Mouse (Mus musculus) 3T3-L1 (cell line): Measurements from ENCODE around the gene Dnah7c.

Source experiments
- DNase-seq: peaks from one replicate; pipeline ENCODE4 v3.0.0-alpha.2; 2015; ENCODE audit warnings: low read depth, low spot score

Gene Dnah7c

GRCm38 (mm10) chr1:46854036-46854900 lies 428.9 kb downstream of the Dnah7c start:
- DNase-seq = no peak

- no peak for DNase-seq
Measured at GRCm38 (mm10) chr1:46856498-46856897, 431.1 kb downstream of the Dnah7c start.
